Mouse (Mus musculus): ENCODE measurements around the gene Hspbap1.

- TF ChIP-seq CTCF (IDR thresholded peaks at IDR 0.05; ENCODE audit: extremely low read depth, insufficient read depth, insufficient read length, insufficient replicate concordance) (no peak), POLR2A (IDR thresholded peaks at IDR 0.05; ENCODE audit: low read depth, low read length) (no peak)
These were observed 9.5 kb downstream of the Hspbap1 start for GRCm38 (mm10) chr16:35779681-35780080.

Measured in spleen, adult 2 months (tissue).